Mouse (Mus musculus) hindbrain, embryonic 11.5 days (tissue): ENCODE results near the gene Gm21860. TPM values are rescaled to one million over a fixed set of nuclear protein-coding genes. Genes with fewer than 3 reads are reported as not detected.
"Not testable (repeated sequence)": the region's sequence is repeated elsewhere in the genome, so short reads cannot be mapped to it uniquely, and the experiment has no call there.

Experiments used
- ATAC-seq: fragments of 200-750 bp; cut with Nextera tagmentation; 2 replicates; pipeline ENCODE4 v1.8.0; 2017; ENCODE audit warnings: mild to moderate bottlenecking, moderate TSS enrichment, moderate library complexity; ENCODE audit not compliant: low FRiP score
- DNase-seq: peaks from one replicate; pipeline ENCODE4 v3.0.0-alpha.2; 2015; ENCODE audit warnings: low spot score
- H3K27ac ChIP-seq: fragments of 300-500 bp; sonication (generic); 2 replicates; pipeline ENCODE4 v1.5.1; 2014; ENCODE audit warnings: mild to moderate bottlenecking, low read depth, low read length
- H3K27me3 ChIP-seq: fragments of 300-500 bp; sonication (generic); 2 replicates; pipeline ENCODE4 v1.6.1; 2014; ENCODE audit warnings: mild to moderate bottlenecking, low read length, moderate library complexity, mixed read lengths; ENCODE audit not compliant: control insufficient read depth, insufficient read depth
- H3K36me3 ChIP-seq: fragments of 300-500 bp; sonication (generic); 2 replicates; pipeline ENCODE4 v1.6.1; 2014; ENCODE audit warnings: mild to moderate bottlenecking, low read length, moderate library complexity, mixed read lengths; ENCODE audit not compliant: control insufficient read depth, insufficient read depth
- H3K4me1 ChIP-seq: fragments of 300-500 bp; sonication (generic); replicated peaks from 2 replicates; pipeline ENCODE4 v1.6.1; 2014; ENCODE audit warnings: low read length, mixed read lengths; ENCODE audit not compliant: control insufficient read depth, insufficient read depth
- H3K4me2 ChIP-seq: fragments of 300-500 bp; sonication (generic); replicated peaks from 2 replicates; pipeline ENCODE4 v1.6.1; 2014; ENCODE audit warnings: mild to moderate bottlenecking, low read depth, low read length
- H3K4me3 ChIP-seq: fragments of 300-500 bp; sonication (generic); 2 replicates; pipeline ENCODE4 v1.5.1; 2014; ENCODE audit warnings: low read depth, low read length
- H3K9ac ChIP-seq: fragments of 300-500 bp; sonication (generic); 2 replicates; pipeline ENCODE4 v1.6.1; 2014; ENCODE audit warnings: low read depth, low read length
- H3K9me3 ChIP-seq: fragments of 300-500 bp; sonication (generic); 2 replicates; pipeline ENCODE4 v1.6.1; 2016; ENCODE audit warnings: low read length; ENCODE audit not compliant: control insufficient read depth
- WGBS: fragments of 180-500 bp; shearing (Covaris S2); extraction: QIAGEN DNeasy Blood & Tissue Kit; methylation state at CpG from one replicate; pipeline ENCODE4 v1.1.7; 2014; 5-methylcytosine and 5-hydroxymethylcytosine counted together
- polyA plus RNA-seq: library from polyadenylated mRNA; unstranded; fragments of >200 nt; fragmentation: Nextera tagmentation; extraction: Ambion mirVana; gene quantifications from 2 replicates; pipeline ENCODE4 v1.2.1, GENCODE M21; 2014

Gm21860 gene
- polyA plus RNA-seq, 1 experiment from 2014 or later = not detected

DNA sequence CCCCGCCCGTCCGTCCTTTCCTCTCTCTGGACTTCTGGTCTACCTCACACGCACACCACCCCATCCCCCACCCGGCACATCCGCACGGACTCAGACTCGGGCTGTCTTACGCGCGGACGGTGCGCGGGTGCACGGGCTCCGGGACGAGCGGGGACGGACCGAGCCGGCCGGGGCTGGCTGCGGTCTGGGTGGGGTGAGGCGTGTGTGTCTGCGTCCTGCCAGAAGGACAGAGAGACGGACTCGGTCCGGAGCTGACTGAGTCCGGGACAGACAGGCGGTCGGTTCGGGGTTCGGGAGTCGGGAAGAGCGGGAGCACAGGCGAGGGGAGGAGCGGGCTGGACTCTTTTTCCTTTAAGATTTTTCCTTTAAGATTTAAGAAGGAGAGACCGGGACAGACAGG is 13.6 kb downstream of the Gm21860 start:
- not testable (repeated sequence) for H3K4me1 ChIP-seq, H3K27ac ChIP-seq, H3K9ac ChIP-seq, H3K4me3 ChIP-seq, H3K4me2 ChIP-seq, H3K27me3 ChIP-seq
- Histone ChIP-seq H3K9me3 (peaks cover 43% of the 10 kb centered on the region), H3K36me3 (peaks cover 22% of the 10 kb centered on the region)
- DNase-seq = peak; percentile 74
- ATAC-seq = peak; percentile 61
- WGBS = 77% methylated on average over 38 of the region's 38 CpGs

DNA sequence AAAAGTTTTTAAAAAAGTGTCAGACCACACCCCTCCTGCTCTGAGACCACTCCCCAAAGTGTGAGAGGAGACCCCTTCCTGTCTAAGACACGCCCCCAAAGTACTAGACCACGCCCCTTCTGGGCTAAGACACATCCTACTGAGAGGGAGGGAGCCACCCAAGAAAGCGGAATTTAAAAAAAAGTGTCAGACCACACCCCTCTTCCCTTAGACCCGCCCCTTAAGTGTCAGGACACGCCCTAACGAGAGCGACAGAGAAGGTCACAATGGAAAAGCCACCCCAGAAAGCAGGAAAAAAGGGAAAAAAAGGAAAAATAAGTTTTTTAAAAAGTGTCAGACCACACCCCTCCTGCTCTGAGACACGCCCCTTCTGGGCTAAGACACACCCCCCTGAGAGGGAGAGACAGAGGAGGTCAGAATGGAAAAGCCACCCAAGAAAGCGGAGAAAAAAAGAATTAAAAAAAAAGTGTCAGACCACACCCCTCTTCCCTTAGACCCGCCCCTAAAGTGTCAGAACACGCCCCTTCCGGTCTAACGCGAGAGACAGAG is 14.5 kb downstream of the Gm21860 start:
- H3K27ac ChIP-seq = no peak overlapping the region
- H3K9ac ChIP-seq = no peak overlapping the region
- H3K4me2 ChIP-seq = no peak overlapping the region
- peaks cover 22% of the 10 kb centered on the region for H3K36me3 ChIP-seq
- no peaks in the 10 kb centered on the region for H3K4me1 ChIP-seq
- WGBS = 51% methylated on average over 14 of the region's 14 CpGs
- peaks cover 39% of the 10 kb centered on the region for H3K9me3 ChIP-seq
- ATAC-seq = peak; percentile 10
- peak; percentile 74 for DNase-seq
- no peaks in the 10 kb centered on the region for H3K27me3 ChIP-seq
- H3K4me3 ChIP-seq = no peak overlapping the region

DNA sequence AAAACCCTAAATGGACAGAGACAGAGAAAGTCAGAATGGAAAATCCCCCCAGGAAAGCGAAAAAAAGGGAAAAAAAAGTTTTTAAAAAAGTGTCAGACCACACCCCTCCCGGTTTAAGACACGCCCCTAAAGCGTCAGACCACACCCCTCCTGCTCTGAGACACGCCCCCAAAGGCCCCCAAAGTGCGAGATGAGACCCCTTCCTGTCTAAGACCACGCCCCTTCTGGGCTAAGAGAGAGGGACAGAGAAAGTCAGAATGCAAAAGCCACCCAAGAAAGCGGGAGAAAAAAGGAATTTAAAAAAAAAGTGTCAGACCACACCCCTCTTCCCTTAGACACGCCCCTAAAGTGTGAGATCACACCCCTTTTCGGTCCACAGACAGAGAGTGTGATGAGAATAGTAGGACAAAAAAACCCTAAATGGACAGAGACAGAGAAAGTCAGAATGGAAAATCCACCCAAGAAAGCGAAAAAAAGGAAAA is 15.0 kb downstream of the Gm21860 start:
- H3K9ac ChIP-seq, H3K4me2 ChIP-seq, ATAC-seq, H3K27me3 ChIP-seq, H3K4me1 ChIP-seq, H3K27ac ChIP-seq, H3K4me3 ChIP-seq: not testable (repeated sequence)
- peak; percentile 49 for DNase-seq
- Histone ChIP-seq H3K36me3 (peaks cover 22% of the 10 kb centered on the region), H3K9me3 (peaks cover 39% of the 10 kb centered on the region)
- 58% methylated on average over 11 of the region's 11 CpGs for WGBS

DNA sequence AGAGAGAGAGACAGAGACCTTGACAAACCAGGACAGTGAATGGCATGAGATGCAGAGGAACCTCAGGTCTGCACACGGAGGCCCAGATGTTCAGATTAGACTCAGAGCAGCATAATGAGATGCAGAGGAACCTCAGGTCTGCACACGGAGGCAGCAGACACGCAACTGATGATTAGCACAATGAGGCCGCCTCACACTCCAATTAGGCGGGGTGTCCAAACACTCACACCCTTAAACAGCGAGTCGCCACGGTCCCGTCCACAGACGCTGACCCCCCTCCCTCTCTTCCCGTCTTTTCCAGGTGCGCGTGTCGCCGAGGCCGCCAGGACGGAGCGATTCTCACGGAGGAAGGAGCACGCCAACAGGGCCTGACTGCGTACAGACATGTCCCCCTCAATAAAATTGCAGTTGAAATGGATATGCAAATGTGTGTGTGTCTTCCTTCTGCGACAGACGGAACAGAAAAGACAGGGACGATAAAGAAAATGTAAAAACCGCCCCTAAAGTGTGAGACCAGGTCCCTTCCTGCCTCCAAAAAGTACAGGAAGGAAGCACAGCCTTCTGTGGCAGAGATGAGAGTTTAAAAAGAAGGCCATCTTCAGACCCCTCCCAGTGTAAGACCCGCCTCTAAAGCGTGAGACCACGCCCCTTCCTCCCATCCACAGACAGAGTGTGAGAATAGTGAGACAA is 15.6 kb downstream of the Gm21860 start:
- WGBS = 76% methylated on average over 28 of the region's 28 CpGs

DNA sequence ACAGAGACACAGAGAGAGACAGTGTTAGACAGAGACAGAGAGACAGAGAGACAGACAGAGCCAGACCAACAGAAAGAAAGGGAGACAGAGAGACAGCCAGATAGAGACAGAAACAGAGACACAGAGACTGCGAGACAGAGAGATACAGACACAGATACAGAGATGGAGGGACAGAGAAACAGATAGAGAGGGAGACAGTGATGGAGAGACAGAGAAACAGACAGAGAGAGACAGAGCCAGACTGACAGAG is 16.3 kb downstream of the Gm21860 start:
- H3K27ac ChIP-seq = no peak overlapping the region
- H3K4me1 ChIP-seq = no peaks in the 10 kb centered on the region
- no peak overlapping the region for H3K9ac ChIP-seq
- peaks cover 22% of the 10 kb centered on the region for H3K36me3 ChIP-seq
- ATAC-seq (no peak), DNase-seq (no peak)
- no peak overlapping the region for H3K4me2 ChIP-seq
- H3K4me3 ChIP-seq = no peak overlapping the region
- H3K9me3 ChIP-seq = peaks cover 35% of the 10 kb centered on the region
- WGBS = 96% methylated on average over 1 of the region's 1 CpGs
- H3K27me3 ChIP-seq = no peaks in the 10 kb centered on the region

More for the DNA sequence above, 15.6 kb downstream of the Gm21860 start:
- H3K4me1 ChIP-seq, H3K4me3 ChIP-seq, H3K9ac ChIP-seq, H3K27ac ChIP-seq, H3K27me3 ChIP-seq, H3K4me2 ChIP-seq: not testable (repeated sequence)
- H3K9me3 ChIP-seq = peaks cover 35% of the 10 kb centered on the region
- H3K36me3 ChIP-seq = peaks cover 22% of the 10 kb centered on the region
- peak; percentile 62 for DNase-seq
- ATAC-seq = peak; percentile 33

DNA sequence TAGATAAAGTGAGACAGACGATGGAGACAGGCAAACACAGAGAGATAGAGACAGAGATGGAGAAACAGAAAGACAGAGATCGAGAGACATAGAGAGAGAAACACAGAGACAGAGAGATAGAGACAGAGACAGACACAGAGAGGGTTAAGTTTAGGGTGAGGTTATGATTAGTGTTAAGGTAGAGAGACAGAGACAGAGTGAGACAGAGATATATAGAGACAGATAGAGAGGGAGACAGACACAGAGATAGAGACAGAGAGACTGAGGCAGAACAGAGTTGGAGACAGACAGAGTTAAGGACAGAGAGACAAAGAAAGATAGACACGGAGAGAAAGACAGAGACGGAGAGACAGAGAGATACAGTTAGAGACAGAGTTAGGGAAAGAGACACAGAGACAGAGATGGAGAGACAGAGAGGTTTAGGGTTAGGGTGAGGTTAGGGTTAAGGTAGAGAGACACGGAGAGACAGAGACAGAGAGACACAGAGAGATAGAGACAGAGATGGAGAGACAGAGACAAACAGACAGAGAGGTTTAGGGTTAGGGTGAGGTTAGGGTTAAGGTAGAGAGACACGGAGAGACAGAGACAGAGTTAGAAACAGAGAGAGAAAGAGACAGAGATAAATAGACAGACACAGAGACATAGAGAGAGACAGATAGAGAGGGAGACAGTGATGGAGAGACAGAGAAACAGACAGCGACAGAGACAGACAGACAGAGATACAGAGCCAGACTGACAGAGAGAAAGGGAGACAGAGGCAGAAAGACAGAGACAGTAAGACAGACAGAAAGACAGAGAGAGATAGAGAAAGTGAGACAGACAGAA is 16.8 kb downstream of the Gm21860 start:
- no peak overlapping the region for H3K27ac ChIP-seq
- no peak for DNase-seq
- H3K4me3 ChIP-seq = no peak overlapping the region
- H3K9me3 ChIP-seq = peaks cover 35% of the 10 kb centered on the region
- H3K4me2 ChIP-seq = no peak overlapping the region
- no peaks in the 10 kb centered on the region for H3K27me3 ChIP-seq
- H3K4me1 ChIP-seq = no peaks in the 10 kb centered on the region
- no peak for ATAC-seq
- WGBS = 83% methylated on average over 3 of the region's 7 CpGs
- peaks cover 22% of the 10 kb centered on the region for H3K36me3 ChIP-seq
- H3K9ac ChIP-seq = no peak overlapping the region

DNA sequence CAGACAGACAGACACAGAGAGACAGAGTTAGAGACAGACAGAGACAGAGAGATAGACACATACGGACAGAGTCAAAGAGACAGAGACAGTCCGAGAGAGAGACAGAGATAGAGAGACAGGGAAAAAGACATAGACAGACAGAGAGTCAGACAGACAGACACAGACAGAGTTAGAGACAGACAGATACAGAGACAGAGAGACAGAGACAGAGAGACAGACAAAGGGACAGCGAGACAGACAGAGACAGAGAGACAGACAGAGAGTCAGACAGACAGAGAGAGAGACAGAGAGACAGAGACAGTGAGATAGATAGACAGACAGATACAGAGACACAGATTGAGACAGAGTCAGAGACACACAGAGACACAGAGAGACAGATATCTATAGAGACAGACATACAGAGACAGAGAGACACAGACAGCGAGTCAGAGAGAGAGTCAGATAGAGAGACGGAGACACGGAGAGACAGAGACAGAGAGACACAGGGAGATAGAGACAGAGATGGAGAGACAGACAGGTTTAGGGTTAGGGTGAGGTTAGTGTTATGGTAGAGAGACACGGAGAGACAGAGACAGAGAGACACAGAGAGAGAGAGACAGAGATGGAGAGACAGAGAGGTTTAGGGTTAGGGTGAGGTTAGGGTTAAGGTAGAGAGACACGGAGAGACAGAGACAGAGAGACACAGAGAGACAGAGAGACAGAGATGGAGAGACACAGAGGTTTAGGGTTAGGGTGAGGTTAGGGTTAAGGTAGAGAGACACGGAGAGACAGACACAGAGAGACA is 18.2 kb downstream of the Gm21860 start:
- not testable (repeated sequence) for H3K9ac ChIP-seq, H3K27me3 ChIP-seq, ATAC-seq, H3K4me2 ChIP-seq, H3K4me1 ChIP-seq, H3K27ac ChIP-seq, H3K4me3 ChIP-seq
- Histone ChIP-seq H3K9me3 (peaks cover 22% of the 10 kb centered on the region), H3K36me3 (peaks cover 12% of the 10 kb centered on the region)
- DNase-seq = peak; percentile 20
- WGBS = 86% methylated on average over 6 of the region's 9 CpGs

DNA sequence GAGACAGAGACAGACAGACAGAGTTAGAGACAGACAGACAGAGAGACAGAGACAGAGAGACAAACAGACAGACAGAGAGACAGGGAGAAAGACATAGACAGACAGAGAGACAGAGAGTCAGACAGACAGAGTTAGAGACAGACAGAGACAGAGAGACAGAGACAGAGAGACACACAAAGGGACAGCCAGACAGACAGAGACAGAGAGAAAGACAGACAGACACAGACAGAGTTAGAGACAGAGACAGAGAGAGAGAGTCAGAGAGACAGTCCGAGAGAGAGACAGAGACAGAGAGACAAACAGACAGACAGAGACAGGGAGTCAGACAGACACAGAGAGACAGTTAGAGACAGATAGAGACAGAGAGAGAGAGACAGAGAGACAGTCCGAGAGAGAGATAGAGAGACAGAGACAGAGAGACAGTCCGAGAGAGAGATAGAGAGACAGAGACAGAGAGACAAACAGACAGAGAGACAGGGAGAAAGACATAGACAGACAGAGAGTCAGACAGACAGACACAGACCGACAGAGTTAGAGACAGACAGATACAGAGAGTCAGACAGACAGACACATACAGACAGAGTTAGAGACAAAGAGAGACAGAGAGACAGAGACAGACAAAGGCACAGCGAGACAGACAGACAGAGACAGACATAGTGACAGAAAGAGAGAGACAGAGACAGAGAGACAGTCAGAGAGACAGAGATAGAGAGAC is 19.3 kb downstream of the Gm21860 start:
- not testable (repeated sequence) for H3K4me3 ChIP-seq, H3K4me1 ChIP-seq, ATAC-seq, H3K27me3 ChIP-seq, H3K27ac ChIP-seq, H3K36me3 ChIP-seq, H3K9ac ChIP-seq, H3K4me2 ChIP-seq
- peak; percentile 16 for DNase-seq
- H3K9me3 ChIP-seq = peaks cover 16% of the 10 kb centered on the region
- WGBS = 88% methylated on average over 5 of the region's 5 CpGs
